Mouse (Mus musculus) regulatory T cell (primary cell): ENCODE results near the gene Dnah17.

ENCODE experiments used
- in situ Hi-C: fragments of 300-600 bp; cut with MboI, MseI; formaldehyde crosslinking; loops from one replicate; pipeline ENCODE4 v1.15.1; 2025; ENCODE audit warnings: high pct_unique_total_duplicates

Gene Dnah17

GRCm38 (mm10) chr11:117975211-117975967 is 155.0 kb downstream of the Dnah17 start:
- in situ Hi-C loops = no loop called here

GRCm38 (mm10) chr11:117974327-117975125 is 155.9 kb downstream of the Dnah17 start:
- in situ Hi-C loops = no loop called here

DNA sequence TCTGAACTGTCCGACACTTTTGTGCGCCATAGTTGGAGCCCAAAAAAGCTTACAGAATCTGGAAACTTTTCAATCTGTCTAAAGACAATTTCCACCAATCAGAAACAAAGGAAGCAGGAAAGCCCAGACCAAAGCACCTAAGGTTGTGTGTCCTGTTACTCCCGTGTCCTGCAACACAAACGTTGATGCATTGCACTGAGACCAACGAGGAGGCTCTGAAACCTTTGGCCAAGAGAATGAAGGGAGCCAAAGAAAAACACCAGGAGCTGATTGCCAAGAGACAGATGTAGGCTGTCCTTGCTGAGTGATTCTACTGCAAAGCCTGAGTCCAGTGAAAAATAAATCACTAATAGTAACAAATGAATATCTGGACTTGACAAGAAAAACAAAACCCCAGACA is 156.9 kb downstream of the Dnah17 start:
- in situ Hi-C loops = no loop called here

- in situ Hi-C loops = no loop called here
Measured at GRCm38 (mm10) chr11:117972656-117973558, 157.5 kb downstream of the Dnah17 start.
